Mouse (Mus musculus) ES-Bruce4 (cell line): ENCODE measurements around the gene Pitx2. TPM values are rescaled to one million over a fixed set of nuclear protein-coding genes. Genes with fewer than 3 reads are reported as not detected.

ENCODE experiments used
- H3K27ac ChIP-seq: 2 replicates; pipeline ENCODE4 v1.5.1; 2012; ENCODE audit warnings: low read length, inconsistent platforms; ENCODE audit not compliant: insufficient read depth
- H3K27me3 ChIP-seq: 2 replicates; pipeline ENCODE4 v1.6.1; 2012; ENCODE audit warnings: mild to moderate bottlenecking, low read length, inconsistent platforms; ENCODE audit not compliant: control insufficient read depth, poor library complexity, insufficient read depth, severe bottlenecking
- H3K36me3 ChIP-seq: 2 replicates; pipeline ENCODE4 v1.6.1; 2012; ENCODE audit warnings: inconsistent platforms, mild to moderate bottlenecking, low read length, moderate library complexity; ENCODE audit not compliant: control insufficient read depth, poor library complexity, insufficient read depth, severe bottlenecking
- H3K4me1 ChIP-seq: one replicate; pipeline ENCODE4 v1.8.1; 2011; ENCODE audit warnings: low read length; ENCODE audit not compliant: control insufficient read depth, insufficient read depth
- H3K4me3 ChIP-seq: 2 replicates; pipeline ENCODE4 v1.5.1; 2011; ENCODE audit warnings: low read depth, mild to moderate bottlenecking, low read length
- H3K9ac ChIP-seq: 2 replicates; pipeline ENCODE4 v1.6.1; 2012; ENCODE audit warnings: low read depth, mild to moderate bottlenecking, inconsistent platforms; ENCODE audit not compliant: poor library complexity, severe bottlenecking
- H3K9me3 ChIP-seq: replicated peaks from 2 replicates; pipeline ENCODE4 v1.6.1; 2012; ENCODE audit warnings: mild to moderate bottlenecking, low read length, inconsistent platforms; ENCODE audit not compliant: control insufficient read depth, poor library complexity, insufficient read depth, severe bottlenecking
- CTCF ChIP-seq: IDR thresholded peaks from one replicate; pipeline ENCODE4 v1.8.1; 2011; ENCODE audit warnings: low read depth, low read length
- EP300 ChIP-seq: IDR thresholded peaks from 2 replicates; pipeline ENCODE4 v1.6.1; 2011; ENCODE audit warnings: low read depth, low read length; ENCODE audit not compliant: insufficient read depth
- POLR2A ChIP-seq: IDR thresholded peaks from one replicate; pipeline ENCODE4 v1.8.1; 2011; ENCODE audit warnings: low read length; ENCODE audit not compliant: insufficient read depth
- polyA plus RNA-seq: library from polyadenylated mRNA; stranded (reverse); fragments of >200 nt; gene quantifications from 2 replicates; pipeline ENCODE4 v1.2.4, GENCODE M21; 2011; ENCODE audit warnings: low read depth; ENCODE audit not compliant: missing spikeins, insufficient read depth, insufficient read length

Gene Pitx2
- polyA plus RNA-seq, 1 experiment, result 21.4 TPM

- H3K4me3 ChIP-seq, result no peak overlapping the region
- H3K9me3 ChIP-seq, result no peaks in the 10 kb centered on the region
- H3K27ac ChIP-seq, result no peak overlapping the region
- H3K9ac ChIP-seq, result no peak overlapping the region
- no peaks in the 10 kb centered on the region for H3K4me1 ChIP-seq
- peaks cover 29% of the 10 kb centered on the region for H3K27me3 ChIP-seq
- H3K36me3 ChIP-seq, result no peaks in the 10 kb centered on the region
- no peak for TF ChIP-seq EP300
- TF ChIP-seq CTCF, result no peak
- no peak for TF ChIP-seq POLR2A
Measured at GRCm38 (mm10) chr3:129209266-129209665, 9.6 kb downstream of the Pitx2 start.

DNA sequence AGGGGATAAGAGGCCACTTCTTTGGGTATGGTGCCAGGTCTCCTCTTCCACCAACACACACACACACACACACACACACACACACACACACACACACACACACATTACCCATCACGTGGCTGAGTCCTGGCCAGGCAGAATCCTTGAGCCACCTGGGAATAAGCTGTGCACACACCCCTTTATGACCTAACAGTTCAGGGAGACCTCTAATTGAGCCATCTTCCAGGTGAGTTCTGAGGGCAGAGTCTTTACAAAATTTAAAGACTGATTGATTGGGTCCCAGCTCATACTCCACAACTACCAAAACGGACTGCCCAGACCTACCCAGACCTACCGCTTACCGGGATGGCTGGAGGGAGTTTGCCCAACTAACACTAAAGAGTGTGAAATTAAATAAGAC, 10.1 kb downstream of the Pitx2 start:
- Histone ChIP-seq H3K36me3 (no peaks in the 10 kb centered on the region), H3K27me3 (peaks cover 31% of the 10 kb centered on the region), H3K27ac (no peak overlapping the region), H3K9ac (no peak overlapping the region), H3K4me3 (no peak overlapping the region), H3K9me3 (no peaks in the 10 kb centered on the region), H3K4me1 (no peaks in the 10 kb centered on the region)
- no peak for TF ChIP-seq POLR2A
- no peak for TF ChIP-seq EP300

DNA sequence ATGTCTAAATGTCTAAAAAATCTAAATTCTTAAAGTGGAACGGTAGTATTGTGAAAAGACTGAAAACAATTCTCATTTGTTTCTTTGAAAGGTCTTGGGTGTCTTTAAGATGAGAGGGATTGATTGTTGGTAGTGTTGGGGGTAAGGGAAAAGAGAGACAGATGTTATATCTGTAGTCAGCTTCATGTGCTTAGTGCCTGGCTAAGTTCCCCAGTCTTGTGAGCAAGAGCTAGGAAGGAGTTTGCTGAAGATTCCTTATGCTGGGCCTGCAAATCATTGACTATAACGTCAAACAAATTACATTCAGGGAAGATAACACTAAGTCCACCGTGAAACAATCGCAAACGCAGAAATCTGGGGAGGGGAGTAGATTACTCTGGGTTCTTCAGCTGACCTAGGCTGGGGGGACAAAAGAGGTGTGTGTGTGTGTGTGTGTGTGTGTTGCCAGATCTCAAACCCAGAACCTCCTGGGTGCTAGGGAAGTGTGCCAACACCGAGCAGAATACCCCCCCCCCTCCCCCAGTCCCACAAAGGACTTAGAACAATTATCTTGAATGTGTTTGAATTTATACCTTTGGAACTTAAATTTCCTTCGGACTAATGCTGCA, 12.5 kb downstream of the Pitx2 start:
- Histone ChIP-seq H3K4me1 (no peaks in the 10 kb centered on the region), H3K9me3 (no peaks in the 10 kb centered on the region), H3K4me3 (no peak overlapping the region), H3K27ac (no peak overlapping the region), H3K9ac (no peak overlapping the region), H3K36me3 (no peaks in the 10 kb centered on the region), H3K27me3 (peaks cover 37% of the 10 kb centered on the region)
- TF ChIP-seq CTCF (no peak), POLR2A (no peak)

GRCm38 (mm10) chr3:129212807-129213206, 13.1 kb downstream of the Pitx2 start:
- no peaks in the 10 kb centered on the region for H3K36me3 ChIP-seq
- TF ChIP-seq CTCF (no peak), POLR2A (no peak), EP300 (no peak)
- H3K27ac ChIP-seq, result no peak overlapping the region
- no peak overlapping the region for H3K9ac ChIP-seq
- peaks cover 35% of the 10 kb centered on the region for H3K27me3 ChIP-seq
- no peaks in the 10 kb centered on the region for H3K4me1 ChIP-seq
- H3K9me3 ChIP-seq, result no peaks in the 10 kb centered on the region
- H3K4me3 ChIP-seq, result no peak overlapping the region

- Histone ChIP-seq H3K27me3 (peaks cover 31% of the 10 kb centered on the region), H3K9ac (0 out of 2 replicates have a peak overlapping the region, but pooled peaks have one; percentile 14), H3K36me3 (no peaks in the 10 kb centered on the region), H3K9me3 (no peaks in the 10 kb centered on the region), H3K27ac (no peak overlapping the region), H3K4me3 (peak overlapping the region; percentile 77), H3K4me1 (no peaks in the 10 kb centered on the region)
- TF ChIP-seq CTCF (no peak), POLR2A (no peak), EP300 (no peak)
Measured at GRCm38 (mm10) chr3:129213633-129214145, 14.0 kb downstream of the Pitx2 start.

- Histone ChIP-seq H3K36me3 (no peaks in the 10 kb centered on the region), H3K9ac (0 out of 2 replicates have a peak overlapping the region, but pooled peaks have one; percentile 14), H3K9me3 (no peaks in the 10 kb centered on the region), H3K27me3 (peaks cover 31% of the 10 kb centered on the region), H3K4me1 (no peaks in the 10 kb centered on the region), H3K4me3 (peak overlapping the region; percentile 77), H3K27ac (no peak overlapping the region)
- TF ChIP-seq CTCF, result no peak
- TF ChIP-seq POLR2A, result no peak
- no peak for TF ChIP-seq EP300
Measured at GRCm38 (mm10) chr3:129214146-129214665, 14.5 kb downstream of the Pitx2 start.
